Mouse (Mus musculus) MEL (cell line): ENCODE results near the gene Klf3. TPM values are rescaled to one million over a fixed set of nuclear protein-coding genes. Genes with fewer than 3 reads are reported as not detected.

ENCODE experiments used
- DNase-seq: peaks from one replicate; pipeline ENCODE4 v3.0.0; 2011; ENCODE audit warnings: low read depth, low spot score
- H3K27ac ChIP-seq: 2 replicates; pipeline ENCODE4 v1.5.1; 2012; ENCODE audit warnings: low read depth, mild to moderate bottlenecking, control low read depth, low read length, moderate library complexity; ENCODE audit not compliant: control insufficient read depth
- H3K27me3 ChIP-seq, 2 experiments: fragments of 150-350 bp in 1 of 2; sonication (generic) in 1 of 2; 2 replicates each; pipeline ENCODE4 v1.6.1; 2012; ENCODE audit warnings: low read length in 2 of 2, mild to moderate bottlenecking in 2 of 2, improper control_type of control experiment in 1 of 2, moderate library complexity in 1 of 2; ENCODE audit not compliant: insufficient read depth in 2 of 2, control insufficient read depth in 1 of 2
- H3K36me3 ChIP-seq, 2 experiments: 2 replicates each; pipeline ENCODE4 v1.6.1; 2012 to 2014; ENCODE audit warnings: low read length in 2 of 2, improper control_type of control experiment in 1 of 2, inconsistent platforms in 1 of 2, mild to moderate bottlenecking in 1 of 2; ENCODE audit not compliant: insufficient read depth in 2 of 2, control insufficient read depth in 1 of 2
- H3K4me1 ChIP-seq, 2 experiments: fragments of 150-350 bp in 1 of 2; sonication (generic) in 1 of 2; 2 replicates each; pipeline ENCODE4 v1.6.1; 2012; ENCODE audit warnings: low read length in 2 of 2, improper control_type of control experiment in 1 of 2, mild to moderate bottlenecking in 1 of 2; ENCODE audit not compliant: insufficient read depth in 2 of 2, control insufficient read depth in 1 of 2
- H3K4me3 ChIP-seq, 2 experiments: fragments of 150-350 bp in 1 of 2; sonication (generic) in 1 of 2; 2 replicates each; pipeline ENCODE4 v1.5.1; 2012; ENCODE audit warnings: low read depth in 2 of 2, low read length in 2 of 2, mild to moderate bottlenecking in 2 of 2, moderate library complexity in 2 of 2, control low read depth in 1 of 2, improper control_type of control experiment in 1 of 2; ENCODE audit not compliant: control insufficient read depth in 1 of 2, insufficient read depth in 1 of 2
- H3K79me2 ChIP-seq: 2 replicates; pipeline ENCODE4 v1.6.1; 2012; ENCODE audit warnings: mild to moderate bottlenecking, low read length, moderate library complexity; ENCODE audit not compliant: control insufficient read depth, poor library complexity, insufficient read depth
- H3K9ac ChIP-seq: 2 replicates; pipeline ENCODE4 v1.6.1; 2012; ENCODE audit warnings: low read depth, mild to moderate bottlenecking, control low read depth, low read length, moderate library complexity; ENCODE audit not compliant: control insufficient read depth, poor library complexity, severe bottlenecking
- H3K9me3 ChIP-seq: fragments of 150-350 bp; sonication (generic); replicated peaks from 2 replicates; pipeline ENCODE4 v1.6.1; 2012; ENCODE audit warnings: mild to moderate bottlenecking, low read length, improper control_type of control experiment, moderate library complexity; ENCODE audit not compliant: insufficient read depth
- CTCF ChIP-seq, 3 experiments: IDR thresholded peaks in 2 of 3; conservative IDR thresholded peaks in 1 of 3; 2 replicates each; pipeline ENCODE4 v1.5.1; 2011 to 2012; ENCODE audit warnings: low read length in 3 of 3, low read depth in 2 of 3, mild to moderate bottlenecking in 2 of 3, improper control_type of control experiment in 1 of 3, inconsistent platforms in 1 of 3, mixed read lengths in 1 of 3, moderate library complexity in 1 of 3; ENCODE audit not compliant: control insufficient read depth in 1 of 3, insufficient read depth in 1 of 3, poor library complexity in 1 of 3, severe bottlenecking in 1 of 3
- E2F4 ChIP-seq: IDR thresholded peaks from 2 replicates; pipeline ENCODE4 v1.6.1; 2011; ENCODE audit warnings: low read depth, low read length, improper control_type of control experiment, borderline replicate concordance
- EP300 ChIP-seq, 2 experiments: IDR thresholded peaks; 2 replicates each; pipeline ENCODE4 v1.6.1; 2011; ENCODE audit warnings: improper control_type of control experiment in 2 of 2, low read length in 2 of 2, low read depth in 1 of 2, mild to moderate bottlenecking in 1 of 2
- ETS1 ChIP-seq: IDR thresholded peaks from 2 replicates; pipeline ENCODE4 v1.6.1; 2012; ENCODE audit warnings: low read depth, mild to moderate bottlenecking, inconsistent platforms, low read length, improper control_type of control experiment, moderate library complexity
- GABPA ChIP-seq: IDR thresholded peaks from 2 replicates; pipeline ENCODE4 v1.6.1; 2012; ENCODE audit warnings: low read depth, mild to moderate bottlenecking, inconsistent platforms, low read length, improper control_type of control experiment, moderate library complexity
- GATA1 ChIP-seq: IDR thresholded peaks from 2 replicates; pipeline ENCODE4 v1.6.1; 2011; ENCODE audit warnings: low read depth, low read length, improper control_type of control experiment
- JUND ChIP-seq: IDR thresholded peaks from 2 replicates; pipeline ENCODE4 v1.6.1; 2011; ENCODE audit warnings: low read depth, mild to moderate bottlenecking, improper control_type of control experiment, low read length
- MAX ChIP-seq: IDR thresholded peaks from 2 replicates; pipeline ENCODE4 v1.6.1; 2011; ENCODE audit warnings: low read length, improper control_type of control experiment
- MXI1 ChIP-seq: IDR thresholded peaks from 2 replicates; pipeline ENCODE4 v1.6.1; 2011; ENCODE audit warnings: mild to moderate bottlenecking, low read depth, low read length, improper control_type of control experiment
- MYB ChIP-seq: IDR thresholded peaks from 2 replicates; pipeline ENCODE4 v1.6.1; 2011; ENCODE audit warnings: mild to moderate bottlenecking, low read depth, low read length, improper control_type of control experiment
- MYC ChIP-seq: IDR thresholded peaks from 2 replicates; pipeline ENCODE4 v1.6.1; 2011; ENCODE audit warnings: low read depth, mild to moderate bottlenecking, low read length, improper control_type of control experiment, moderate library complexity
- NRF1 ChIP-seq: IDR thresholded peaks from 2 replicates; pipeline ENCODE4 v1.6.1; 2014; ENCODE audit warnings: low read depth, mild to moderate bottlenecking, inconsistent platforms, low read length, improper control_type of control experiment, moderate library complexity; ENCODE audit not compliant: poor library complexity, insufficient read depth, severe bottlenecking
- POLR2A ChIP-seq, 2 experiments: IDR thresholded peaks; 2 replicates each; pipeline ENCODE4 v1.6.1; 2011 to 2012; ENCODE audit warnings: low read length in 2 of 2, mild to moderate bottlenecking in 2 of 2, control low read depth in 1 of 2, improper control_type of control experiment in 1 of 2, low read depth in 1 of 2, moderate library complexity in 1 of 2; ENCODE audit not compliant: control insufficient read depth in 1 of 2, insufficient read depth in 1 of 2, poor library complexity in 1 of 2
- RCOR1 ChIP-seq: IDR thresholded peaks from 2 replicates; pipeline ENCODE4 v1.6.1; 2012; ENCODE audit warnings: low read depth, mild to moderate bottlenecking, inconsistent platforms, low read length, improper control_type of control experiment
- SIN3A ChIP-seq: IDR thresholded peaks from 2 replicates; pipeline ENCODE4 v1.6.1; 2012; ENCODE audit warnings: low read length, improper control_type of control experiment, inconsistent platforms
- TCF12 ChIP-seq: IDR thresholded peaks from 2 replicates; pipeline ENCODE4 v1.6.1; 2014; ENCODE audit warnings: low read depth, mild to moderate bottlenecking, inconsistent platforms, low read length, improper control_type of control experiment, moderate library complexity
- UBTF ChIP-seq: IDR thresholded peaks from 2 replicates; pipeline ENCODE4 v1.6.1; 2012; ENCODE audit warnings: low read depth, mild to moderate bottlenecking, inconsistent platforms, low read length, improper control_type of control experiment, moderate library complexity, borderline replicate concordance; ENCODE audit not compliant: insufficient read depth
- ZC3H11A ChIP-seq: IDR thresholded peaks from 2 replicates; pipeline ENCODE4 v1.6.1; 2012; ENCODE audit warnings: low read depth, mild to moderate bottlenecking, inconsistent platforms, low read length, improper control_type of control experiment
- ZKSCAN1 ChIP-seq: IDR thresholded peaks from 2 replicates; pipeline ENCODE4 v1.6.1; 2012; ENCODE audit warnings: low read depth, mild to moderate bottlenecking, inconsistent platforms, low read length, improper control_type of control experiment, moderate library complexity
- ZNF384 ChIP-seq: IDR thresholded peaks from 2 replicates; pipeline ENCODE4 v1.6.1; 2012; ENCODE audit warnings: low read depth, mild to moderate bottlenecking, inconsistent platforms, low read length, improper control_type of control experiment
- polyA plus RNA-seq, 2 experiments: library from polyadenylated mRNA; stranded (reverse) in 1 of 2; unstranded in 1 of 2; fragments of >175 nt in 1 of 2; fragments of >200 nt in 1 of 2; gene quantifications; 2 replicates each; pipeline versions ENCODE4 v1.2.1 to v1.2.4; 2012; ENCODE audit warnings: low replicate concordance in 2 of 2, low read depth in 1 of 2; ENCODE audit not compliant: insufficient read length in 2 of 2, insufficient read depth in 1 of 2, missing spikeins in 1 of 2
- total RNA-seq: library from RNA; depleted of rRNA; stranded (reverse); fragments of 300-350 nt; gene quantifications from 2 replicates; pipeline ENCODE4 v1.2.3, GENCODE M21; 2012

Klf3 gene
- total and polyA plus RNA-seq, 3 experiments = 7.1 to 72.2 (median 39.7) TPM

GRCm38 (mm10) chr5:64840087-64840486 is 36.9 kb downstream of the Klf3 start:
- H3K4me1 ChIP-seq = peaks cover 6 to 9% of the 10 kb centered on the region in 2 experiments
- H3K27me3 ChIP-seq = no peaks in the 10 kb centered on the region
- no peak overlapping the region for H3K4me3 ChIP-seq
- H3K27ac ChIP-seq = no peak overlapping the region
- TF ChIP-seq MYC (no peak), ZKSCAN1 (no peak), POLR2A (IDR thresholded peaks at IDR 0.05; ENCODE audit: control insufficient read depth in 1 of 2, insufficient read depth in 1 of 2, low read depth in 1 of 2, low read length in 2 of 2, poor library complexity in 1 of 2) (no peak), E2F4 (no peak), MAX (no peak), RCOR1 (no peak), UBTF (no peak), GABPA (no peak), SIN3A (no peak), ZC3H11A (no peak), MYB (no peak), JUND (no peak)
- no peak for DNase-seq
- H3K9ac ChIP-seq = no peak overlapping the region
- no peaks in the 10 kb centered on the region for H3K79me2 ChIP-seq
- H3K36me3 ChIP-seq = peaks cover 0 to 7% of the 10 kb centered on the region in 2 experiments; a peak in 2 of 4 replicates
- no peaks in the 10 kb centered on the region for H3K9me3 ChIP-seq

- peak; percentile 44 for DNase-seq
- TF ChIP-seq ETS1 (peak; percentile 89), ZNF384 (peak; percentile 95), MXI1 (peak; percentile 30; the same call in 1 of the 2 replicates), EP300 (IDR thresholded peaks at IDR 0.05; ENCODE audit: low read depth in 1 of 2, low read length in 2 of 2) (peak; percentile 88 to 91), GATA1 (peak; percentile 93), RCOR1 (peak; percentile 87), TCF12 (peak; percentile 90), GABPA (no peak), NRF1 (no peak), SIN3A (peak; percentile 59; the same call in 1 of the 2 replicates), CTCF (IDR thresholded peaks at IDR 0.05 in 2 of 3, conservative IDR thresholded peaks at IDR 0.05 in 1 of 3; ENCODE audit: control insufficient read depth in 1 of 3, insufficient read depth in 1 of 3, low read depth in 2 of 3, low read length in 3 of 3, poor library complexity in 1 of 3, severe bottlenecking in 1 of 3) (no peak)
- no peaks in the 10 kb centered on the region for H3K9me3 ChIP-seq
- no peak overlapping the region for H3K27ac ChIP-seq
- H3K4me1 ChIP-seq = peaks cover 9 to 12% of the 10 kb centered on the region in 2 experiments
- no peaks in the 10 kb centered on the region for H3K27me3 ChIP-seq
- no peak overlapping the region for H3K4me3 ChIP-seq
- H3K79me2 ChIP-seq = no peaks in the 10 kb centered on the region
- peaks cover 0 to 17% of the 10 kb centered on the region in 2 experiments; a peak in 2 of 4 replicates for H3K36me3 ChIP-seq
- no peak overlapping the region for H3K9ac ChIP-seq
Observed at GRCm38 (mm10) chr5:64844622-64845021, 41.4 kb downstream of the Klf3 start.
